Mouse (Mus musculus) bone marrow, adult 2 months (tissue): Measurements from ENCODE around the gene Zbtb18. TPM values are rescaled to one million over a fixed set of nuclear protein-coding genes. Genes with fewer than 3 reads are reported as not detected.
A peak's percentile ranks its signal among the peaks of the same experiment; 100 is the strongest.

Experiments
- H3K27ac ChIP-seq: fragments of 200-500 bp; 2 replicates; pipeline ENCODE4 v1.5.1; 2012; ENCODE audit warnings: low read depth, mild to moderate bottlenecking, control low read depth, inconsistent platforms, low read length; ENCODE audit not compliant: control insufficient read depth, poor library complexity, insufficient read depth
- H3K4me1 ChIP-seq: fragments of 200-500 bp; 2 replicates; pipeline ENCODE4 v1.6.1; 2011; ENCODE audit warnings: low read length; ENCODE audit not compliant: control insufficient read depth, insufficient read depth
- H3K4me3 ChIP-seq: fragments of 200-500 bp; replicated peaks from 2 replicates; pipeline ENCODE3; 2011; ENCODE audit warnings: mild to moderate bottlenecking, low read depth, low read length, control low read depth; ENCODE audit not compliant: control insufficient read depth
- CTCF ChIP-seq: fragments of 200-500 bp; IDR thresholded peaks from 2 replicates; pipeline ENCODE4 v1.5.1; 2011; ENCODE audit warnings: low read length, control low read depth; ENCODE audit not compliant: control insufficient read depth, insufficient read depth
- POLR2A ChIP-seq: fragments of 200-500 bp; IDR thresholded peaks from 2 replicates; pipeline ENCODE4 v1.6.1; 2011; ENCODE audit warnings: low read depth, mild to moderate bottlenecking, control low read depth, low read length, borderline replicate concordance; ENCODE audit not compliant: control insufficient read depth
- WGBS: fragments of 180-500 bp; shearing (Covaris S2); methylation state at CpG from one replicate; pipeline ENCODE4 v1.1.7; 2018; 5-methylcytosine and 5-hydroxymethylcytosine counted together
- polyA plus RNA-seq: library from polyadenylated mRNA; stranded (reverse); fragments of >200 nt; gene quantifications from 2 replicates; pipeline ENCODE4 v1.2.4, GENCODE M21; 2011; ENCODE audit warnings: low replicate concordance; ENCODE audit not compliant: missing spikeins, insufficient read depth, insufficient read length

Gene Zbtb18
- polyA plus RNA-seq, 1 experiment = 14.3 TPM

DNA sequence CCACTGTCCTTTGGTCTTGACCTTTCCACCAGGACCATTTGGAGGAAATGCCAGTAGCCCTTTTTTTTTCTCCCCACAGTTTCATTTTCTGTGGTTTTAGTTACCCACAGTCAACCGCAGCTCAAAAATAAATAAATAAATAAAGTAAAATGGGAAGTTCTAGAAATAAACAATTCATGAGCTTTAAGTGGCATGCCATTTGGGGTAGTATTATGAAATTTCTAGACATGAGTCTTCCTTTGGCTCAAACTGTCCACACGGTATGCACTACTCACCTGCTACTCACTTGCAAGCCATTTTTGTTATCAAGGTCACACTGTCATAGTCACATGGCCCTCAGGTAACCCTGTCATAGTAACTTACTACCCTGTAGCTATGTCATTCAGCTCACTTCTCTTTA is 41.5 kb downstream of the Zbtb18 start:
- Histone ChIP-seq H3K4me1 (peaks cover 6% of the 10 kb centered on the region), H3K27ac (no peak overlapping the region), H3K4me3 (no peak overlapping the region)
- 2% methylated on average over 2 of the region's 2 CpGs for WGBS
- TF ChIP-seq CTCF = no peak
- TF ChIP-seq POLR2A = no peak

DNA sequence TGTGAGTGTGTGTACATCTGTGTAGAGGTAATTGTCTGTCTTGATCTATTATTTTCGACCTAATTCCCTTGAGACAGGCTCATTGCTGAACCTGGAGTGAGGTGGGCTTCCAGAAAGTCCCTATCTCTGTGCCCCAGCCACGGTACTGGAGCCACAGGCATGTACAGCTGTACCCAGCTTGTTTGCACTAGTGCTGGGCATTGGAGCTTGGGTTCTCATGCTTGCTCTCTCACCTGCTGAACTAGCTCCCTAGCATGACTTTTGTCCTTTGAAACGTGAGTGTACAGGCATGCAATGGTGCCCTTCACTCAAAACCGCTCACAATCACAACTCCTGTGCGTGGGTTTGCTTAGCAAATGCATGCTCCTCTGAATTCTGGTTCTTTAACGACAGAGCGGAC is 42.1 kb downstream of the Zbtb18 start:
- Histone ChIP-seq H3K27ac (no peak overlapping the region), H3K4me3 (no peak overlapping the region), H3K4me1 (peaks cover 7% of the 10 kb centered on the region)
- WGBS = 23% methylated on average over 7 of the region's 7 CpGs
- TF ChIP-seq CTCF = no peak
- TF ChIP-seq POLR2A = no peak

DNA sequence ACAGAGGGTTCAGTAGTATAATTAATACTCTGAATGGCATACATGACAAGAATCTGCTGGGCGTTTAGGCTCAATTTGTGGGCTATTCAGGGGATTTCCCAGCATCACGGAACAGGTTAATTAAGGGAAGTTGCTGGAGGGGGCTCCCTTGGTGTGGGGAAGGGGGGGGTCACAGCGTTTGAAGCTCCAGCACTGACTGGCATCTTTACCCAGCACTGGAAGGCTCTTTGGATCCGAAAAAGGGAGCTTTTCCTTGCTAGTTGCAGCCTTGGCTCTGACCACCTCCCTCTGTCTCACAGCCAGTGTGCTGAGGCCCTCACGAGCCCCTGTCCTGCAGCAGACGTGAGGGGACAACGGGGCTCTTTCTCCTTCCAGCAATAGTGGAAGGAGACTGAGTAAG is 42.5 kb downstream of the Zbtb18 start:
- Histone ChIP-seq H3K27ac (no peak overlapping the region), H3K4me3 (no peak overlapping the region), H3K4me1 (peaks cover 9% of the 10 kb centered on the region)
- 13% methylated on average over 7 of the region's 7 CpGs for WGBS
- TF ChIP-seq CTCF (no peak), POLR2A (no peak)

DNA sequence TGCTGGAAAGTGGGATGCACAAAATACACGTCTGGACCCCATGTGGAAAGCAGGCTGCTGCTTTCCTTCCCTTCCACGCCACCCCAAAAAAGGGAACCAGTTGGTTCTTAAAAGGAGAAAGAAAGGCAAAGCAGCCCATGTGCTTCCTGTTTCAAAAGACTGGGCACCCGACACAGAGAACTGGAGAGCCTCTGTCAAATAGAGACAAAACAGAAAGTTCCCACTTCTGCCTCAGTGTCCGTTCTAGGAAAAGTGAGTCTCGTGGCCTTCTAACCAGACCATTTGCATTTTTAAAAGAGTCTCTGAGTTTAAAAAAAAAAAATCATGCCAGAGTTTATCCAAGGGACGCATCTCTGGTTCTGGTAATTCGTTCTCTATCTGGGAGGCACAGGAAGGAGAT is 47.7 kb downstream of the Zbtb18 start:
- 4% methylated on average over 7 of the region's 7 CpGs for WGBS
- Histone ChIP-seq H3K4me3 (peak overlapping the region; percentile 41), H3K4me1 (peaks cover 13% of the 10 kb centered on the region), H3K27ac (peak overlapping the region; percentile 79)
- TF ChIP-seq POLR2A = no peak
- TF ChIP-seq CTCF = no peak

DNA sequence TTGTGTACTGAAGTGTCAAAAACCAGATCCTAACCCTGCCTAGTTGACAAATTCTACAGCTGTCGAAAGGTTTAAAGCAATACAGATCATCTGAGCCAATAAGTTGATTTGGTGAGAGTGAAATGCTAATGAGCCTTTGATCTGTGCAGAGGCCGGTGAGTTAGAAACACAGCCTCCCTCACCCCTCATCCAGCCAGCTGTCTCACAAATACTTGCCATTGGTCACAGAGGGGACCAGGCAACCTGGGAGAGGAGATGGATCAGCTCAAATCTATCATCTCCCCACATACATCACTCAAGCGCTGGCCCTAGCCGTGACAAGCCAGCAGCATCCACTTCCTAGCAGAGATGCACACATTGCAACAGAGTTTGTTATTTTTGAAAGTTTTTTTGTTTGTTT is 48.7 kb downstream of the Zbtb18 start:
- peak overlapping the region; percentile 4; the same call in 1 of the 2 replicates for H3K27ac ChIP-seq
- H3K4me3 ChIP-seq = no peak overlapping the region
- 57% methylated on average over 4 of the region's 4 CpGs for WGBS
- TF ChIP-seq CTCF (no peak), POLR2A (no peak)
- H3K4me1 ChIP-seq = peaks cover 13% of the 10 kb centered on the region

DNA sequence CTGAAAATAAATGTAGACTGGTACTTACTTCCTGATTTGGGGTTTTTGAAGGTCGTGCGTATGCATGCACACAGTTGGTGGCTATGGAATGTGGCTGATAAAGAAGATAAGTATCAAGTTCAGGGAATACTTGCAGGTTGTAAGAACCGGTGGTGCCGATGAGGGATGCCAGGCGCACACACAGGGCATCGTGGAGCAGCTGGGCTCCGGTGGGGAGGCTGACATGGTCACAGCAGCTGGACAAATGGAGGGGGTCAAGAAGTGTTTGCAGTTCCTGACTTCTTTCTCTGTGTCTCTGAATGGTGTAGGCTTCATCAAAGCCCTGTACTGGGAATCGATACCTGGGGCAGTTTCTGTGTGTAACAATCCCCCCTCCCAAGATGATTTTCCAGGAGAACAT is 49.1 kb downstream of the Zbtb18 start:
- H3K27ac ChIP-seq = peak overlapping the region; percentile 75
- no peak overlapping the region for H3K4me3 ChIP-seq
- TF ChIP-seq POLR2A = no peak
- TF ChIP-seq CTCF = no peak
- peaks cover 13% of the 10 kb centered on the region for H3K4me1 ChIP-seq
- WGBS = 32% methylated on average over 8 of the region's 8 CpGs

DNA sequence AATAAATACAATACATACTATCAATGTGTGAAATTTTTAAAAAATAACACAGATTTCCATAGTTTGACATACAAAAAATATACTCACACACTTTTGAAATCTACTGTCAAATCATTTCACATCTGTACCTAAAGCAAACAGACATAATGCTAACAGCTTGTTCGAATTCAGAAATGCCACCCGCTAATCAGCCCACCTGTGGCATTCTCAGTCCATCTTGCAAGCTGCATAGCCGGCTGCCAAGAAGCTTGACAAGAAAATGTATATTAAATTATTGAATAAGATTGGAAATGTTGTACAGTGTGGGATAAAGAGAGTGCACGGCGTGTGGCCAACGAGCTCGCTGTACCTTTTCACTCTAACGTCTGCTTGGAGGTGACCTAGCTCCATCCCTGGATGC is 52.2 kb downstream of the Zbtb18 start:
- TF ChIP-seq POLR2A (no peak), CTCF (no peak)
- 76% methylated on average over 8 of the region's 8 CpGs for WGBS

DNA sequence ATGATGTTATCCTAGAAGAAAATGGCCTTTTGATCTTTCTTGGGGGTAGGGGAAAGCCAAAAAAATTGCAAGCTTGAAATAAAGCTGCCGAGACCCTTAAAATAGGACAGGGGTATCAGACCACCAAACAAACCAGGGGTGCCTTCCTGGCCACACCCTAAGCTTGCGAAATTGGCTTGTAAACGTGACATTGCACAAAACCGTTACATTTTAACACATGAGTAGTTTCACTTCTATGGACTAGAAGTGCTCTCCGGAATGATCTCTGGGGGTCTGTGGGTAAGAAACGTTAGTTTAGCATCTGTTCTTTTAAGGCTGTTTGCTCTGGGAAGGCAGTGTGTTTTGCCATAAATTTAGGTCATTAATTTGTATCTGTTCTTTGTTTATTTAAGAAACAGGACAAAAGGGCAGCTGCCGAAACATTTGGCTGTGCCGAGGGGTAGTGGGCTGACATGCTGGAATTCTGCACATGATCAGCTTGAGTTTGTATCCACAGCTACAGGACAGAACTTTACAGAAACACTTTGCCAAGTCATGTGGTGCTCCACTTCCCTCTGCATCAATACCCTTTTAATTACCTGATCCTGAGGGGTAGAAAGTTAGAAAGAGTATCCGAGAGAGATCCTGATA is 52.9 kb downstream of the Zbtb18 start:
- no peak for TF ChIP-seq CTCF
- TF ChIP-seq POLR2A = no peak
- Histone ChIP-seq H3K4me3 (peak overlapping the region; percentile 59), H3K27ac (peak overlapping the region; percentile 72; the same call in 1 of the 2 replicates), H3K4me1 (peaks cover 8% of the 10 kb centered on the region)
- 10% methylated on average over 9 of the region's 9 CpGs for WGBS

More for the DNA sequence above, 52.2 kb downstream of the Zbtb18 start:
- Histone ChIP-seq H3K27ac (no peak overlapping the region), H3K4me1 (peaks cover 10% of the 10 kb centered on the region), H3K4me3 (no peak overlapping the region)

Other genes starting within 250 kb of the Zbtb18 start
- 8.2 and 20.2 TPM in 2 replicates for gene Akt3, start 184.1 kb upstream of the Zbtb18 start, polyA plus RNA-seq